Mouse (Mus musculus) olfactory bulb, adult 2 months (tissue): ENCODE data around the gene Gldc. TPM values are rescaled to one million over a fixed set of nuclear protein-coding genes. Genes with fewer than 3 reads are reported as not detected.

Experiments used
- H3K27ac ChIP-seq: fragments of 200-500 bp; 2 replicates; pipeline ENCODE4 v1.5.1; 2012; ENCODE audit warnings: low read depth, low read length; ENCODE audit not compliant: insufficient read depth
- H3K4me1 ChIP-seq: fragments of 200-500 bp; 2 replicates; pipeline ENCODE4 v1.6.1; 2012; ENCODE audit warnings: low read length; ENCODE audit not compliant: control insufficient read depth, insufficient read depth
- H3K4me3 ChIP-seq: fragments of 200-500 bp; 2 replicates; pipeline ENCODE4 v1.5.1; 2012; ENCODE audit warnings: mild to moderate bottlenecking, low read depth, low read length, moderate library complexity; ENCODE audit not compliant: insufficient read depth
- CTCF ChIP-seq: fragments of 200-500 bp; IDR thresholded peaks from 2 replicates; pipeline ENCODE4 v1.5.1; 2012; ENCODE audit warnings: low read depth, mild to moderate bottlenecking, low read length, moderate library complexity; ENCODE audit not compliant: insufficient read depth
- POLR2A ChIP-seq: fragments of 200-500 bp; IDR thresholded peaks from 2 replicates; pipeline ENCODE4 v1.6.1; 2012; ENCODE audit warnings: mild to moderate bottlenecking, low read depth, low read length, moderate library complexity; ENCODE audit not compliant: insufficient read depth
- WGBS: fragments of 180-500 bp; shearing (Covaris S2); methylation state at CpG from one replicate; pipeline ENCODE4 v1.1.7; 2018; 5-methylcytosine and 5-hydroxymethylcytosine counted together
- polyA plus RNA-seq: library from polyadenylated mRNA; stranded (reverse); fragments of >200 nt; gene quantifications from 2 replicates; pipeline ENCODE4 v1.2.4, GENCODE M21; 2012; ENCODE audit warnings: low replicate concordance; ENCODE audit not compliant: missing spikeins, insufficient read depth, insufficient read length

Gene Gldc
- polyA plus RNA-seq, 1 experiment, result not detected

GRCm38 (mm10) chr19:30100571-30100970 is 74.7 kb downstream of the Gldc start:
- no peak for TF ChIP-seq POLR2A
- TF ChIP-seq CTCF, result no peak
- Histone ChIP-seq H3K27ac (no peak overlapping the region), H3K4me1 (no peaks in the 10 kb centered on the region; the same call in 1 of the 2 replicates), H3K4me3 (no peak overlapping the region)
- 94% methylated on average over 12 of the region's 12 CpGs for WGBS

GRCm38 (mm10) chr19:30097039-30097438 is 78.2 kb downstream of the Gldc start:
- whole genome bisulfite sequencing, result 39% methylated on average over 4 of the region's 4 CpGs
- H3K27ac ChIP-seq, result 0 out of 2 replicates have a peak overlapping the region, but pooled peaks have one; percentile 3
- H3K4me1 ChIP-seq, result peaks cover 3% of the 10 kb centered on the region; the same call in 1 of the 2 replicates
- no peak overlapping the region for H3K4me3 ChIP-seq
- no peak for TF ChIP-seq POLR2A
- TF ChIP-seq CTCF, result no peak

- no peak overlapping the region for H3K4me3 ChIP-seq
- TF ChIP-seq POLR2A (no peak), CTCF (no peak)
- peaks cover 3% of the 10 kb centered on the region; the same call in 1 of the 2 replicates for H3K4me1 ChIP-seq
- 9% methylated on average over 3 of the region's 3 CpGs for WGBS
- peak overlapping the region; percentile 66 for H3K27ac ChIP-seq
These were observed 79.0 kb downstream of the Gldc start for GRCm38 (mm10) chr19:30096186-30096585.

GRCm38 (mm10) chr19:30091644-30092295 is 83.5 kb downstream of the Gldc start:
- no peak for TF ChIP-seq CTCF
- no peak for TF ChIP-seq POLR2A
- 61% methylated on average over 12 of the region's 12 CpGs for WGBS
- Histone ChIP-seq H3K4me1 (peaks cover 3% of the 10 kb centered on the region; the same call in 1 of the 2 replicates), H3K4me3 (no peak overlapping the region), H3K27ac (no peak overlapping the region)

- 26% methylated on average over 6 of the region's 6 CpGs for WGBS
- no peak overlapping the region for H3K4me3 ChIP-seq
- no peaks in the 10 kb centered on the region for H3K4me1 ChIP-seq
- H3K27ac ChIP-seq, result no peak overlapping the region
- TF ChIP-seq POLR2A, result no peak
- TF ChIP-seq CTCF, result no peak
These were observed 85.1 kb downstream of the Gldc start for GRCm38 (mm10) chr19:30090163-30090562.

- 42% methylated on average over 4 of the region's 4 CpGs for WGBS
- no peak overlapping the region for H3K27ac ChIP-seq
- H3K4me3 ChIP-seq, result no peak overlapping the region
- TF ChIP-seq POLR2A (no peak), CTCF (no peak)
- no peaks in the 10 kb centered on the region for H3K4me1 ChIP-seq
These were observed 109.4 kb downstream of the Gldc start for GRCm38 (mm10) chr19:30065797-30066196.

- Histone ChIP-seq H3K4me1 (no peaks in the 10 kb centered on the region), H3K27ac (no peak overlapping the region), H3K4me3 (no peak overlapping the region)
- WGBS, result 95% methylated on average over 2 of the region's 2 CpGs
- TF ChIP-seq POLR2A, result no peak
- TF ChIP-seq CTCF, result no peak
These were observed 121.0 kb downstream of the Gldc start for GRCm38 (mm10) chr19:30054218-30054617.

GRCm38 (mm10) chr19:30051479-30051878 is 123.8 kb downstream of the Gldc start:
- WGBS, result 97% methylated on average over 3 of the region's 3 CpGs
- no peak overlapping the region for H3K27ac ChIP-seq
- no peaks in the 10 kb centered on the region for H3K4me1 ChIP-seq
- H3K4me3 ChIP-seq, result no peak overlapping the region
- TF ChIP-seq CTCF, result no peak
- TF ChIP-seq POLR2A, result no peak

- Histone ChIP-seq H3K4me3 (no peak overlapping the region), H3K4me1 (no peaks in the 10 kb centered on the region), H3K27ac (no peak overlapping the region)
- TF ChIP-seq POLR2A (no peak), CTCF (no peak)
- WGBS, result 74% methylated on average over 2 of the region's 2 CpGs
These were observed 124.6 kb downstream of the Gldc start for GRCm38 (mm10) chr19:30050584-30050983.

Other genes starting within 250 kb of the Gldc start
- not detected in 2 replicates for gene Trpd52l3, start 171.6 kb downstream of the Gldc start, polyA plus RNA-seq
- not detected in 2 replicates for gene Uhrf2, start 144.9 kb downstream of the Gldc start, polyA plus RNA-seq
- gene Mbl2, start 57.5 kb upstream of the Gldc start, polyA plus RNA-seq, result not detected in 2 replicates